Mouse (Mus musculus) telencephalon, adult 2 months (tissue): Measurements from ENCODE around the gene Lsamp.

Experiments used
- DNase-seq: peaks from one replicate; pipeline ENCODE4 v3.0.0-alpha.2; 2011; ENCODE audit warnings: low read depth, low spot score

Lsamp gene

DNA sequence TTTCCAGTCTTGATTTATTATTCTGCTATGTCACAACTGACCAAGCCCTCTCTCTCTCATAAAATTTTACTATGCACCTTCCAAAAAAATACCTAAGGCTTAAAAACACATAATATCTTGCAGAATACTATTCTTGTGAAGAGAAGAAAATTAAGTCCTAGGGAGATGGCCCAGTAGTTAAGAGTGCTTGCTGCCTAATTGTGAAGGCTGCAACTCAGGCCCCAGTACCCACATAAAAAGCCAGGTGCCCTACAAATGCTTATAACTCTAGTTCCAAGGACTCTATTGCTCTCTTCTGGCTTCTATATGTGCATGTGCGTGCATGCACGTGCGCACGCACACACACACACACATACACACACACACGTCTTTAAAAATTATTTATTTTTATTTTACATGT is 1225.9 kb downstream of the Lsamp start:
- DNase-seq = no peak

DNA sequence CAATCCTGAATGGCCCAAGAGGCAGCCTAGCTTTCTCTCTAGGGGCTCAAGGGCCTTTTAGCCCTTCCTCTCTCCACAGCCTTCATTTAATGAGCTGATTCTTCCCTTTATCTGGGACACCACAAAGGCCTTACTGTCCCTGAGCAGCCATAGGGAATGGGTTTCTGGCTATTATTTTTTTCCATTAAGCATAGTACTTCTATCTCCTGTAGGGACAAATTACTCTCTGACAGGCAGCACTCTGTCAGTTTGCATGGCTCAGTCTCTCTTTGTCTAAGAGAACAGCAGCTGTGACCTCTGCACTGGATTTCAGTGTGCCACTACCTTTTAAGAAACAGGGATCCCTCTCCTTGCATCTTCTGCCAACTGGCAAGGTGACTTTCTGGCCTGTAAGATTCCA is 1251.7 kb downstream of the Lsamp start:
- no peak for DNase-seq

DNA sequence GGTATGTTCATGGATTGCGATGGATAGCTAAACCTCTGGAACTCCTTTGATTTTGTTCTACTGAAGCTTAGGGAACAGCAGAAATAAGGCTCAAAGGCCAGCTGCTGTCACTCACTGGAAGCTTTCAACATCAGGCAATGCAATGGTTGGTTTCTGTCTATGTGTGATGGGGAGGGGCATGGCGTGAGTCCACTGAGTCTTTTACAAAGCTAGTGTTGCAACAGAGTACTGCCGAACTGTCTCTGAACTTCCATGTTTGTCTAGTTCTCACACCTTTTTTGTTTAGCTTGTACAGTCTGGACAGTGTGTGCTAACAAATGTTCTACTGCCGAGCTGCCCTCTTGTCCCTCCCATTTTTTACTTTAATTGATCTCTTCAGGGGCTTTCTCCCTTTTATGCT is 1258.7 kb downstream of the Lsamp start:
- DNase-seq = no peak

DNA sequence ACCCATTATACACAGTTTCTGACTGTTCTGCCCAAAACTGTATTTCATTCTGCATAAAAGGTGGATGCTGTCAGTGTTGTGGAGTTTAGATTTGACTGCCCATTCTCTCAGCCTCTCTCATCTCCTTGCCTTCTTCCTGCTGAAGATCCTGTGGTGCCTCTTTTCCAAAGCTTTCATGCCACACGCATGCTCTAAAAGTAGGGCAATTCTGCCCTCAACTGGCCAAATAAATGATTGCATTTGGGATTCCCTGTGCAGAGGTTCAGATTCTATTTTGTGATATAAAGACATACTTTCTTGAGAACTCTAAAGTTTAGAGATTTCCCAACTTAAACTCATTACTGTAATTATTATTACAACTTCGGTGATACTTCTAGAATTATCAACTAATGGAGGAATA is 1260.5 kb downstream of the Lsamp start:
- peak; percentile 58 for DNase-seq

DNA sequence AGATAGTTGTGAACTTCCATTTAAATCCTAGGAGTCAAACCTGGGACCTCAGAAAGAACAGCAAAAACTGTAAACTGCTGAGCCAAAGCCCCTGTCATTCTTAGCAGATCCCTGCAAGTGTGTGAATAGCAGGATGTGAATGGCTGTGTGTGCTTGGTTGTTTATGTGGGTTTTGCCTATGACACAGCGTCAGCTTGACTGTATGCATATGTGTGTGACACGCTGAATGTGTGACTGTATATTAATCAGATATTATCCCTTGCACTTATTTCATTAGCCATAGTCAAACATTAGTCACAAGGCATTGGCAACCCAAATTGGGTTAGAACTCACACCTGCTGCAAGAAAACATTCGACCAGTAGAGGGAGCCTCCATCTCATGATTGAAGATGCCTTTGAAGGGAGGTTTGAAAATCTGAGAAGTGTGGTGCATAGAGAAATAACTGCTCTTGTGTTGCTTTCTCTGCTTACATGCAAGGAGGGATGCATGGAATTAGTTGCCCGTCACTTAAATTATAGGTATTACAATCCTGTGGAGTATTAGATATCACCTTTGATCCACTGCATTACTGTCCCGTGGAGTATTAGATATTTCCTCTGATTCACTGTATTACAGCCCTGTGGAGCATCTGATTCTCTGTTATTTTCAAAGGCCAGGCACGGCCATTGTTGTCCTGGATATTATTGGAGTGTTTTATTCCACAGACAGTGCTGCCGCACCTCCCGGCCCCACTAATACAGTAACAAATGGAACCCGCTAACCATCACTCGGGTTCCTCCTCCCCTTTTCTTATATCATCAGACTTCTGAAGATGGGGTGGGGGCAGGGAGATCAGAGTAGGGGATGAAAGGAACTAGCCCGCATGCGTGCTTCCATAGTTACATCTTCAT is 1274.2 kb downstream of the Lsamp start:
- peak; percentile 75 for DNase-seq

DNA sequence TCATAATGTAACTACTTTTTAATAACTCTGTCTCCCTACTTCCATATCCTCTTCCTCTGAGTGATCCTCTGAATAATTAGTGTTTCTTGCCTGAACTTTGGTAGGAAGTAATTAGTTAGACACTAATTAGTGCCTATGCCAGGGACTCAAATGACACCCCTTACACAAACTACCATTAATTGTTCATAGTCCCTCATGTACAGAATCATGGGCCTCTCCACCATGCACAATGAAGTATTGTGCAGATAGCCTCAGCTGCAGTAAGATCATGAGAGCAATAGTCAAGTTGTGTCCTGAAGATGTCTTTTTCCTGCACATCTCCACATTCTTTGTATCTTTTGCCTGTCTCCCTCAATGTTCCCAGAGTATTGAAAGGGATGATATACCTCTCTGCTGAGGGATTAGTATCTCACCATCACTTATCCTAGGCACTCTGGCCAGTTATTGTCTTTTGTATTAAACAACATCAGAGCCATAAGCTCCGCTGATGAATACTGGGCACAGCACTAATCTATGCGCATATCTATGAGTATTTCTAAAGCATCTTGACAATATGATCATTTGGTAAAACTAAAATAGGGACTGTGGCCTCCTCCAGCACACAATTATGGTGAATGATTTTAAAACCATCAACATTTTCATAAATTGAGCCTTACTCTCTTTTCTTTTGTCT is 1292.0 kb downstream of the Lsamp start:
- DNase-seq = no peak

DNA sequence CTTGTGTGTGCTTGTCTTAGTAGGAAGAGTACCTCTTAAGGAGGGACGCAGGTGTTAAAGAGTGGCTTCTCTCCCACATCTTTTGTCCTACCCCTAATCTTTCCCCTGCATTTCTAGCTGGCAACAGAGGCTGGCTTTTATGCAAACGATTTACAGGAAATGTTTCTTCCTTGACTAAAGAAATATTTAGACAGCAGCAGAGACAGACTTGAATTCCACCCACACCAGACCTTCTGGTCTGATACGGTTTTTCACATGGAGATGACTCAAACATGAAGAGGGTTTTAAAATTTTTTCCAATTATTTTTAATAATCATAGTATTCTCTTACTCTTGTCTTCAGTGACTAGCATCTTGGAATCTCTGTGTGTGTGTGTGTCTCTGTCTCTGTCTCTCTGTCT is 1333.8 kb downstream of the Lsamp start:
- DNase-seq = no peak

DNA sequence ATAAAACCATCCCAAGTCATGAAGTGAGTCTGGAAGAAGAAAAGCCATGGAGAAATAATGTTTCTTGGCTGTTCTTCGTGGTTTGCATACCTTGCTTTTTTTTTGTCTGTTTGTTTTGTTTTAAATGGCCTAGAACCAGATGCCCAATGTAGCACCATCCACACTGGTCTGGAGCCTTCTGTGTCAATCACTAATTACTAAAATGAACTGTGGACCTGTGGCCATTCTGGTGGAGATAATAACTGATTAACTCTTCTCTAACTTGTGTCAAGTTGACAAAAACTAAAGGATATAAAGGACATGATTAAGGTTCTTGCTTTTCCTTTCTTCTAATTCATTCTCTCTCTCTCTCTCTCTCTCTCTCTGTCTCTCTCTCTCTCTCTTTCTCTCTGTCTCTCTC is 1359.3 kb downstream of the Lsamp start:
- DNase-seq = no peak

DNA sequence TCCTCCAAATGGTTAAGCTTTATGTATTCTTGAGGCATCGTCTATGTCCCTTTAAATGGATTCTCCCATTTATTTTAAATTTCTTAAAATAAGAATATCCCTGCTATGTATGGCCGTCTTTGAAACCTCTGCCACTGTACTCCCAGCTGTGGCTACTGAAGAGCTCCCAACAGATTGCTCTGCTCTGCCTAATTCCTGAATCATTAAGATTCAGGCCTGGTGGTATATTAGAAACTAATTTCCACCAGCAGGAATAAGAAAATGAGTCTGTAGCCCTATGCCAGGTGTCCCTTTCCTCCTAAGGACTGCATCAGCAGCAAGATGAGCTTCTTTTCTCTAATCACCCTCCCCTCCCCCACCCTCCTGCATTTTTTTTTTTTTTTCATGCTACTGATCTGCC is 1381.0 kb downstream of the Lsamp start:
- DNase-seq = no peak

DNA sequence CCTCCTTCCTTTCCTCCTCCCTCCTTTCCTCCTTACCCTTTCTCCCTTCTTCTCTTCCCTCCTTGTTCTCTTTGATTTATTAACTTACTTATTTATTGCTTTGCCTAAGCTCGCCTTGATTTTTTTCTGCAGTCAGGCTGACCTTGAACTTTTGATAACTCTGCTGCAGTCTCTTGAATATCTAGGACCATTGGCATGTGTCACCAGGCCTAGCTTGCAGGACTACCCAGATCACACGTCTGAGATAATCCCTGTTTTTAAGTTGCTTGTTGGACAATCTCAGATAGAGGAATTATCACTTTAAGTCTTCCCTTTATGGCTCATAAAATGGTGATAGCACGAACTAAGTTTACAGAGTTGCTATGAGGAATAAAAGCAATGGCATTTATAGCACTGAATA is 1399.5 kb downstream of the Lsamp start:
- no peak for DNase-seq

DNA sequence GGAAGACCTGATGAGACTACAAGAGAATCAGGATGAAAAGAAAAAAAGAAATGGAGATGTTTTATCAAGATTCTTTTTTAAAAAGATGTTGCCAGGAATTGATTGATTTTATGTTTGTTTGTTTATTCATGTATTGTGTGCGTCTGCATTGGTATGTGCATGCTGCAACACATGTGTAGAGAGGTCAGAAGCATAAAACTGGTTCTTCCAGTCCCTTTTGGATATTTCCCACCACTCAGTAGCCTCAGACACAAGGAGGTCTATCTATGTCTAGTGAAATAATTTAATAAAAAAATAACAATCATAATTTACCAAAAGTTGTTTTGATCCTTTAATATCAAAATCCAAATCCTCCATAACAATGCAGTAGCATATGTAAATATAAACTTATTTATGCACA is 1400.1 kb downstream of the Lsamp start:
- no peak for DNase-seq

DNA sequence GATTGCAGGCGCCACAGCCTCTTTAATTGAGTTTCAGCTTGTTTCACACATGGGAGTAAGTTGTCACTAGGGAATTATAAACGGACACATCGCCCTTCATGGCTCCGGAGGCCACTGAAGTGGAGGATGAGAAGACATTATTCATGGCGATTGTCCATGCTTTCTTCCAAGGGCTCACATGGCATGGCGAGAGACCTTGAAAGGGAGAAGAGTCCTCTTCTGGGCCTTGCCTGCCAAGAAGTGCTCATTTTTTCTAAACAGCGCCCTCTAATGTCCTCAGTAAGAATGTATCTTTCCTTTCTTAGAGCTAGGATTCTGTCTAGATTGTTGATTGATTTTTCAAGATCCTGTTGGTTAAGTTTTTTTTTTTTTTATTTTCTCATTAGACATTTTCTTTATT is 1424.7 kb downstream of the Lsamp start:
- no peak for DNase-seq

DNA sequence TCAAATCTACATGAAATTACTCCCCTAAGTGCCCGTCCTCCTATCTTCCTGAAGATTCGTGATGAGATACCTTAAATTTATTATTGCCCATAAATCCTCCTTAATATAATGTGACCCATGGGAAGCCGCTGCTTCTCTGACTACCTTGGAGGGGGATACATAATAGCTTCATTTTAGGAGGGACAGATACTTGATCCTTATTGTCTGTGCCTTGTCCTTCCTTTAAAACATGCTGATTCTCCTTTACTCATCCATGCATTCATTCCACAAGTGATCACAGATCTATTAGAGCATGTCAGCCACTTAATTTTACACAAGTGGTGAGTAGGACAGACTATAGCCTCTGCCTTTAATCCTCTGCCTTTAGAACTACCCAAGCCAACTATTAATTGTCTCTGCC is 1426.5 kb downstream of the Lsamp start:
- no peak for DNase-seq

DNA sequence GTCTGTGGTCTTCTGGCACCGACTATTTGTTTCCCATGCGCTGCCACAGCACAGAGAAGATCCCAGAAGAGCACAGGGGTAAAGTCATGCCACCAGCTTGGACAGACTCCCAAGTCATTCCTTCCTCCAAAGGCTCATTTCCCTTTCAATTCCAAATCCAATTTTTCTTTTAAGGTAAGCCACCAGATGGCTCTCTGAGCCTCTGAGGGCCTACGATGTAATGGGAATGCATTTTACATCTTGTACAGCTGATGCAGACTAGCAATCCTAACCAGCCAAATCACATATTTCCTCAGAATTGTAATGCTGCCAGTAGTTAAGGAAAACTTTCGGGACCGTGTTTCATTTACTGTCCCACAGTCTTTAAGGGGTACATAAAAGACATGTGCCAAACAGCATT is 1433.2 kb downstream of the Lsamp start:
- peak; percentile 19 for DNase-seq

DNA sequence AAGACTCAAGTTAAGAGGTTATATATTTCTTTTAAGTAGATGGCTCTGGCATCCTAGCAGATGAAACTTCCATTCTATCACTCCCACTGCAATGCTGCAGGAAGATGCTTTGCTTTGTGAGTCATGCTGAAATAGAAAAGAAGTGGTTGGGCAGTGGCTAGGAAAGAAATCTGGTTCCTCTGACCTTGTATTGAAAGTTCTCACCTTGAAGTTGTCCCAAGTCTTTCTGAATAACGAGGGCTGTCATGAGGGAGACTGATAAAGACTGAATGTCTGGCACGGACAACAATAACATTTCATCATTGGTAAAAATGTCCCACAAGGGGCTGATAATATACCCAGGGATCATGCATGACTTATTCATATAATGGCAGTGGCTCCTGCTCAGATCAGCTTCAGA is 1483.2 kb downstream of the Lsamp start:
- no peak for DNase-seq

DNA sequence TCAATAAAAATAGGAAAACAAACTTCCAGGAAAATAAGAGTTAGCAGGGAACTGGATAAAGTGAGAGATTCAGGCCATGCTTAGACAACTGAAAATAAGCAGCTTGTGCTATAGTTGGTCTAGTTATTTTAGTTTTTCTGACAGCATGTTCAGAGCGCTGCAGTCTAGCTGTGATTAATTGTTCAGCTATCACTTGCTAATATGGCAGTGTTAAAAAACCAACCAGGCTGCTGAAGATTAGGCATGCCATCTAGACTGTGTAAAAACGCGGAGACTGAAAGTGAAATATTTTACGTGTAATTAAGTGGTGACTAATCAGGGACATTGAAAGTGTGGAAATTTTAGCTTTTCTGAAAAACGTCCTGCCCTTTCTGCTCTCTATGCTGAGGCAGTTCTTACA is 1494.5 kb downstream of the Lsamp start:
- peak; percentile 17 for DNase-seq

DNA sequence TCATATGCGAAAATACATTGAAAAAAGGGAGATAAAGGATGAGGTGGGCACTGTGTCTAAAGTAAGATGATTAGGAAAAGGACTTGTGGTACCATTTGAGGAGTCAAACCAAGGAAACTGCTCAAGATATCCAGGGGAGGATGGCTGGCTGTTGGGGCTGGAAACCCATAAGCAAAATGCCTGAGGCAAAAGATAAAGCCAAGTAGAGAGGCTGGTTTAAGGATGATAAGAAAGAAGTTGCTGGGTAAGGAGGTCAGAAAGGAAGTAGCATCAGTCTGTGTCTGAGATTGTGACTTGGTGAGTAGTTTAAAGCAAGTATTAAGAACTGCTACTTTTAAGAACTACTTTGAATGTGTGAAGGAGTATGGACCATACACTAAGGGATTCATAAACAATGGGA is 1497.7 kb downstream of the Lsamp start:
- no peak for DNase-seq

DNA sequence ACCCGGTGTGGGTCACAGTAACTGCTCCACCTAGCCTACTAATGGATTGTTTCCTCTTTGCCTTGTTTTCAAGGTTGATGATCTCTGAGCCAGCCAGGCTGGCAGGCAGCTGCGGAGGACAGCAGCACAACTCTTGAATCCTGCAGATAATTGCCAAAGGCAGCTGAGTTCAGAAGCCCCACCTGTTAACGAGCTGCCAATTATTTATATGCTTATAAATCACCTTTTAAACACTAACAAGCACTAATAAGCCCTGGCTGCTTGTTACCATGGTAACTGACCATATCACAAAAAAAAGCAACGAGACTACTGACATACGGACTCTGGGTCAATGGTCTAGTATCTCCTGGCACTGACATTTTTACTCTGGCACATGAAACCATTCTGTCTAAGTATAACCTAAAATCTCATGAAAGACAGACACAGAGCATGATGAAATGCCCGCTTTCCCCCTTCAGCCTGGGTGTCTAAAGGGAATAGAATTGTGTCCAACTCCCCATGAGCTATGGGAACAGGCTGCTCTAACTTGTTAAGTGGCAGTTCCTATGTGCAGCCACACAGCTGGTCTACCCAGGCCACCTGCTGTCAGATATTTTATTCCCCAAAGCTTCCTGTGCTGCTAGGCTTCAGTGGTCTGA is 1526.9 kb downstream of the Lsamp start:
- no peak for DNase-seq

DNA sequence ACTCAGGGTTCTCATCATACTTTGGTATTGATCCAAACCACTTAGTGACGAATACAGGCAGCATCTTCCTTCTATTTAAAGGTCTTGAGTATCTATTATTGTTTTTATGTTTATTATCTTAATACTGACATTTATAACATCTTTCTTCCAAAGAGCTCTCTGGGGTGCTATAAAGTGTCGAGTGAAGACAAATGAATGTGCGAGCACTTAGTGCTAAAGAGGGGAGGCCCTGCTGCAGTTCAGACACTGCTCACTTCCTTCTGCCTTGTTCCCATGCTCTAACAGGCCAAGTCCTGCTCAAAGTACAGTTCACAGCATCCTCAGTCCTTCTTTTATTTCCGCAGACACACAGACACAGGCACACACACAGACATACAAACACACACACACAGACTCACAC is 1537.4 kb downstream of the Lsamp start:
- DNase-seq = no peak

DNA sequence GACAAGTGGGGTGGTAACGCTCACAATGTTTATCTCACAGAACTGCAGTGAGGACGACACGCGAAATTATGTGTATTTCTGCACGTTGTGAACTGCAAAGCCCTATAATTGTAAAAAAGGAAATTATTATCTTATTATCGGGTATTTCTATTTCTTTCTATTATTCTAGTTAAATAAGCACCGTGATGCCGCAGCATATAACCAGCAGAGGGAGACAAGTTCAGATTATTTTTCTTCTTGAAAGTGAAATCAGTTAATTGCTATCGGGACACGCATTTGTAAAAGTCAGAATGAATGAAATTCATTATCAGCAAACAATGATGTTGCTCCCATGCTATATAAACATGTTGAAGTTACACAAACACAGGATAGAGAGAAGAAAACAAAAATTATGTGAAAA is 1540.1 kb downstream of the Lsamp start:
- DNase-seq = no peak

DNA sequence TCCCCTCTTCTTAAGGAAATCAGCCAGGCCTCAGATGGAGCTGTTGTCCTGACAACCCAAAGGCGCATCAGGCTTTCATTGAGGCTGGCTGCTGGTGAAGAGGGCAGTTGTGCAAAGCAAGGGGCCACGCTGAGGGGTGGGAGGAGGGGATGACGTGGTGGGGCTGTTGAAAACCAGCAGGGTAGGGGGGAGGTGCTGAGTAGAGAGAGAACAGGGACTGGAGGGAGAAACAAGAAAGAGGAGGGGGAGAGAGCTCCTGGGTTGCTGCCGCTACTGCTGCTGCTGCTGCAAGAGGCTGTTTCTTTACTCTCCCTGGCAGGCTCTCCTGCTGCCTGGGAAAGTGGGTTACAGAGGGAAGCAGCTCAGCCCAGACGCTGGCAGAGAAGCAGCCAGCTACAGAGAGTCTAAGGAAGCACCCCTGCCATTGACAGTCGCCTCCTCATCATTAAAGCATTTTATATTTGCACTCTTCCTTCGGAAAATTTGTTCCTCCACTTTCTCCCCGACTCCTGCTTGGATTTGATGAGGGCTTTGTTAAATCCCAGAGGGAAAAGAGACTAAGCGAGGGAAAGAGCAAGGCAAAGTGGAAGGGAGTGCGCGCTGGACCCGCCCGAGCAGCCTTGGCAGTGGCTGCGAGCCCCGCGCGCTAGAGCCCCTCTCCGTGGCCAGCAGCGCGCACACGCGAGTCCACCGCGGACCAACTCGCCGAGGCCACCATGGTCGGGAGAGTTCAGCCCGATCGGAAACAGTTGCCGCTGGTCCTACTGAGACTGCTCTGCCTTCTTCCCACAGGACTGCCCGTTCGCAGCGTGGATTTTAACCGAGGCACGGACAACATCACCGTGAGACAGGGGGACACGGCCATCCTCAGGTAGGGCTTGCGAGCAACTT is 1548.7 kb downstream of the Lsamp start:
- peak; percentile 69 for DNase-seq

DNA sequence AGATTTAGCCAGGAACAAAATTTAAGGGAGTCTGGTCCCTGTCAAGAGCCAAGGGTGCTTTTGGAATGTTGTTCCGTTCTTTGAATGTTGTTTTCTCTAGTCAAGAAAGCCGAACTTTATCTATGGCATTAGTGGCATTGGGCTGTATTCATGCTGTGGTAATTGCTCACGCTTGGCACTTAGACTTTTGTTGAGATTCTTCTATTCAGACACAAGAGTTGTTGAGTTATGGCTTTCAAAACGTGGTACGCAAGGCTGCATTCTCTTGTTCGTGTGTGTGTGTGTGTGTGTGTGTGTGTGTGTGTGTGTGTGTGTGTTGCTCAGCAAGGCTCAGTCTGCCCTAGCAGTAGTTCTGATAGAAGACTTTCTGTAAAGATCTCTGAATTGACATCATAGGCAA is 1549.5 kb downstream of the Lsamp start:
- no peak for DNase-seq
